Mouse (Mus musculus) left cerebral cortex, postnatal 36 days (tissue): Measurements from ENCODE around the gene Axl. TPM values are rescaled to one million over a fixed set of nuclear protein-coding genes. Genes with fewer than 3 reads are reported as not detected.

Experiments
- DNase-seq, 2 experiments: peaks; one replicate each; pipeline ENCODE4 v3.0.0; 2021 to 2022; ENCODE audit warnings: low spot score in 2 of 2, mixed read lengths in 1 of 2
- intact Hi-C: fragments of 180-260 bp; cut with DNase I; formaldehyde crosslinking; loops from one replicate; pipeline ENCODE4 v1.15.1; 2025
- total RNA-seq, 2 experiments: library from RNA; stranded (reverse); gene quantifications; 2 replicates each; pipeline ENCODE4 v1.2.3; 2021

Gene Axl
- total RNA-seq: 10 to 100 TPM; 40.2 to 41.7 TPM

DNA sequence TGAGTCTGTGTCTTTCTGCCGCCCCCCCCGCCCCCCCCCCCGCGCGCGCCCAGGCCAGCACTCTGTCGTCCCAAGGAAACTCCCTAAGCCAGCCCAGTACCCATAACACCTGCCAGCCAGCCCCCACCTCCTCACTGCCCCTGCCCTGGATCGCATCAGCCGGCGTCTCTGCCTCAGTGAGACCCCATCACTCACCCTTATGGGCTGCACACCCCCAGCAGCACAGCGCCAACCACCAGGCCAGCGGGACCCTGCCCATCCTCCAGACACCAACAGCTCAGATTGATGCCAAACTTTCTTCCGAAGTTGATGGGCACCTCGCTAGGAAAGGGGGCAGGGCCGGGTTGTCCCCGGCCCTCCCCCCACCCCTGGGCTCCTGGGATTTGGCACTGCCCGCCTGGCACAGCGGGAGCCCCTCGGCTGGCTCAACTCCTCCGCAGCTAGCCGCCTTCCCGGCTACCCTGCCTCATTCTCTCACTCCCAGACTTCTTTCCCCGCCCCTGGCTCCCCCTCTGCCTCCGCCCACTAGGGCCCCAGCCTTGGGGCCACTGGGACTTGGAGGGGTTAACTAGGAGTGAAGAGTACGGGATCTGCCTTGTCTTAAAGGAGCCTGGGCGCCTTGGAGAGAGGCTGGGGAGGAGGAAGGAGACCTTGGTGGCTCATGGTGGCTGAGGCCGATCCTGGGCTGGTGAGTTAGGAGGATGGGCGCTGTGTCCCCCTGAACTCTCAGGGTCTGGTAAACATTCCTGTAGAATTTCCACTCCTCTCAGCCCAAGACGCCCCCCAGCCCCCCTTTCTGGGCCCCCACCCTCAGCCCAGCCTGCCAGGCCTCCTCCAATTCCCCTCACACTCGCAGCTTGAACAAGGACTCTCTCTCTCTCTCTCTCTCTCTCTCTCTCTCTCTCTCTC, at the start of gene Axl:
Gene Axl, minus strand, starts transcription at position 486 of the 909 bp plus-strand sequence.
- intact Hi-C loops: no loop called here
- DNase-seq: peak; percentile 19 to 22

DNA sequence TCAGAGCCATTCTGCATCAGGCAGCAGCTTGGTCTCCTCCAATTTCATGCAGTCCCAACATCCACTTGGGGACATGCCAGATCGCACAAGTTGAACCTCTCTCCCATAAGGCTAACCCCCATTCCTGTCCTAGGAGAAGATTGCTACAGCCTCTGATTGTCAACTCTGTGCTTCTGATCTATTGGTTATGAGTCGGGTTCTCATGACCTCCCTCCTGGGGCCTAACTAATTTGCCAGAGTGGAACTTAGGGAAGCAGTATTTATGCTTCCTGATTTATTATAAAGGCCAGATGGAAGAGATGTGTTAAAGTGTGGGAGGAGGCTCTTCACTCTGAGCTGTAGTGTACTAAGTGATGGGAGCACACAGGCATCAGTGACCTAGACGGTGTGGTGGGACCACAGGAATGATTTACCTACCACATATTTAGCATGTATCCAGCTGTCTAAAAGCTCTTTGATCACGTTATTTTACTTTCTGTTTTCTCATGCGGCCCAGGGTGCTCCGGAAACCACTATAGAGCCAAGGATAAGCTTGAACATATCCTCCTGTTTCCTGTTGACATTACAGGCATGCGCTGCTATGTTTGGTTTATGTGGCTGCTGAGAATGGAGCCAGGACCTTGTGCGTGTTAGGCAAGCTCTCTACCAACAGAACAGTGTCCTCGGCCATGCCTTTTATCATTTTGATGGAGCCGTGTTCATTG, 46.8 kb upstream of the Axl start:
- intact Hi-C loops: no loop called here
- no peak for DNase-seq

DNA sequence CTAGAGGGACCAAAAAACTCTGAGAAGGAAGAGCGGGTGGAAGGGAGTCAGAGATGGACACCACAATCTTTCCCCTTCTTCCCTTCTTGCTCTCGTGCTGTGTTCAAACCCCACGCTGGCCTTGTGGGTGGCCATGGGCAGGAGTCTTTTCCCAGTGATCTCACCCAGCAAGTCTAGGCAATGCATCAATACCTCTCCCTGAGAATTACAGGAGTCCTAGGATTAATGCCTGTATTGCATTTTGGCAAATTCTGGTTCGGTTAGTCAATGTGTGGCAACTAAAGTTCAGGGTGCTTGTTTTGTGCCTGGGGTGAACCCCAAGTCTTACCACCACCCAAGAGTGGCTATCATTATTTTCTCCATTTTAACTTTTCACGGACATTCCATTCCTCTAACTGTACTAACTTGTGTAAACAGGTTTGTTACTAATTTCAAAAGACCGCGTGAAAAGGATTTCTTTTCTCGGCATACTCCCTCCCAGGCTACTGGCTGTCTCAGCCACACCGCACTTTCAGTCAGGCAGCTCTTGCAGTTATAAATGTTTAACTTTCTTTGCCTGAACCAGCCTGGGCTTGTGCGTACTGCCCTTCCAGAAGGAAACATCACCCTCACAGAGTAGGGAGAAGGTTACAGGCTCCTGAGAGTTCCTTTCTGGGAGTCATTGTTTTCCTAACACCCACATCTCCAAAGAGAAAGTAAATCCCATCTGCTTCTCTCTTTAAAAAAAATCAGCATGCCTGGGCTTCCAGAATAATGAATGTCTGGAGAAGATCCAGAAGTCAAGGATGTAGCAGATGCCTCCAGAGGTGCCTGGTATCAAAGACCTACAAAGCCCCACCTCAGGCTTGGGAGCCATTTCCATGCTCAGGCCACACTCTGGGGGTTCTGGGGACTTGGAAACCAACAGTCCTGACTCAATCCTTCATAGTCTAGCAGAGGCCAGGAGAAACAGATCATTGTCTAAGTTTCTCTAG, 43.3 kb upstream of the Axl start:
- no peak for DNase-seq
- intact Hi-C loops: no loop called here

DNA sequence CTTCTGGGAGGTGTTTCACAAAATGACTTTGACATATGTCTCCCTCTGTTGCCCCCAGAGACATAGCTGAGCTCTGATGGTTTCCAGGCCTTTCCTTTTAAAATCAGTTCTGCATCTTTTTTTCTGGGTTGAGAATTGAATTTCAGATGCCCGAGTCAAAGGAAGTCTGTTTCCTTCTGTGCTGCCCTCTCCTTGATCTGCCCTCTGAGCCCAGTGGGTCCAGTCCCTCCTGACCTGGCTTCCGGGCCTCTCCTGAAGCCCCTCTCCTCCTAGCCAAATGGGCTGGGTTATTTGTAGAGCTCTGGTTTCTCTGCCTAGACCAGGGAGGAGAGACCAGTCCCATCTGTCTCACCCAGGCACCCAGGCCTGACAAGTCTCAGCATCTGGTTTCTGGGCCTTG, 41.7 kb upstream of the Axl start:
- intact Hi-C loops: no loop called here
- no peak for DNase-seq

DNA sequence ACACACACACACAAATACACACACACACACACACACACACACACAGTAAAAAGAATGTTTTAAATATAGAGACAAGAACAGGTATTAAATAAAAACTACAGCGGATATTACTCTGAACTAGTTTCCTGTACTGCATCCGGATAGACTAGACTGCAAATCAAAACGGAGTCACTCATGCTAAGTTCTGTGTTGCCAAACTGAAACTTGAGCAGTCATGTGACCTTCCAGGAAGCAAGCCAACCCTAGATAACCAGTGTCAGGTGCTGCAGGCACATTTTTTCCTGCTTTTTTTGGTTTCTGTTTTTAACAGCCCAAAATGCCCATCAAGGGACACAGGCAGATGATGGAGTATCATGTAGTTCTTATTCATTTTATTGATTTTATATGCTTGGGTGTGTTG, 38.7 kb upstream of the Axl start:
- intact Hi-C loops: no loop called here
- no peak for DNase-seq

DNA sequence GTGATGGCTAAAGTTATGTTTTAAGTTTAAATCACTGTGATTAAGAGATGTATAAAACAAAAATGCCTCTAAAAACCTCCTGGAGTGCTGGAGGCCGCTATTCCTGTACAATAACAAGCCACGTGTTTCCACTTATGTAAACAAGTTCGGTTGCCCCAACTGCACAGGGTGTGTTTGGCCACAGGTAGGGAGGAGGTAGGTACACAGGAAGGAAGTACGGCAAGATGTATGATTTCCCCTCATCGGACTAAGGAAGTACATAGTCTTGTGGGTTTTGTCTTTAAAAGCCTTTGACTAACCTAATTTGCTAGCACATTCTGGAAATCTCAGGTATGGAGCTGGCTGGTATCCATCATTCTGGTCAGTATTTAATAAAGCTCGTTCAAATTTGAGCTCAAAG, 37.5 kb upstream of the Axl start:
- no peak for DNase-seq
- intact Hi-C loops: no loop called here

DNA sequence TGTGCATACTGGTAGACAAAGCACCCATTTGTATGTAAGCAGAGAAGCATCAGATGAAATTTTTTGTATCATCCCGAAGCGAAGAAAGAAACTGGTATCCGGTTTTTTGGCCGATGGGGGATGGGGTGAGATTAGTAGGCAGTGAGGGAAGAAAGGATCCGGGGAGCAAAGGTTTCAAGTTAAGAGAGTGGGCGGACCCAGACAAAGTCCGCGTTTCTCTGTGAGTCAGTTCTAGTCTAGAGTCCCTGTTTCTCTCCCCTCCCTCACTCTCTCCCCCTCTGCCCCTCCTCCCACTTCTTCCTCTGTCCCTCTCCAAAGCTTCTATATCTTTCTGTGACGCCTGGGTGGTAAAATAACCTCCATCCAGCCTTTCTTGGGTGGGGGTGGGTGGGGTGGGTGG, 36.5 kb upstream of the Axl start:
- intact Hi-C loops: no loop called here
- DNase-seq: no peak

DNA sequence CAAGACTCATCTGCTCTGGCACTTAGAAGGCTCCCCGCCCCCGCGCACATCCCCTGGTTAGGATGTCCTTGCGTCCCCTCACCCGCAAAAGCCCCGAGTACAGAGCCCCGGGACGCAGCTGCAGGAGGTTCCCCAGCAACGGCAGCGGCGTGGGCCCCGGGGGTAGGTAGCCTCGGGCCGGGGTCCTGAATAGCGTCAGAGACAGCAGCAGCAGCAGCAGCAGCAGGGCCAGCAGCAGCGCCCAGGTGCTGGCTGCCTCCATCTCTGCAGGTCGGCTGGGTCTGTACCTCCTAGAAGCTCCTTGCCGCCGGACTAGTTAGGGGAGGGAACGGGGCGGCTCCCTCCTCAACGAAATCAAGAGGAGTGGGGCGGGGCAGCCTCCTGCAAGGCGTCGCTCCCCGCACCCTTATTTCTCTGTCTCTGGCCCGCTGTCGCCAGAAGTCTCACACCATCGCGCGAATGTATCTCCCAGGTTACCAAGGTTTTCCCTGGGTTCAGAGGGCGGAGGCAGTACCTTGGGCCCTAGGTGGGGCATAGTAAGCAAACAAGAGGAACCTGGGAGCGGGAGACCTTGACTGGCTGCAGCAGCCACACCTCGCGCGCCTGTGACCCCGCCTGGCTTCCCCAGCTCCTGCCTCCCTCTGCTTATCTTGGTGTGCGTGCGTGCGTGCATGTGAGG, 27.9 kb upstream of the Axl start, which contains the start of gene Cyp2s1:
Gene Cyp2s1, minus strand, starts transcription at position 673 of the 679 bp plus-strand sequence.
- intact Hi-C loops: no loop called here
- peak in 1 of 2 experiments; percentile 14 for DNase-seq

DNA sequence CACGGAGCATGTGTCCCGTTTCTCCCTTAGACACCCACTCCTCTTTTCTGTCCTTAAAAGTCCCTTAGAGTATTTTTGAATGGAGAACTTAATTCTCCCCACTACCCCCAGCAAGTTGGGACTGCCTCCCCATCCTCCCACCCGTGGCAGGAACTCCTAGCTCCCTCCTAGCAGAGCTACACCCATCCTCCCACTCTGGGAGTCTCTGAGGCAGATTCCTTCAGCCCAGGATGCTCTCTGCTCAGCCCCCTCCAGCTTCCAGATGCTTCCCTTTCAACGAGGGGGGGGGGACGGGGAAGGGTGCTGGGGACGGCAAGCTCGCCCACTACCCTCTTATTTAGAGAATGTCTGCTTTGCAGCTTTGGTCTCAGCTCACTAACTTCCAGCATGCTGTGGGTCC, 27.1 kb upstream of the Axl start:
- intact Hi-C loops: no loop called here
- no peak for DNase-seq

DNA sequence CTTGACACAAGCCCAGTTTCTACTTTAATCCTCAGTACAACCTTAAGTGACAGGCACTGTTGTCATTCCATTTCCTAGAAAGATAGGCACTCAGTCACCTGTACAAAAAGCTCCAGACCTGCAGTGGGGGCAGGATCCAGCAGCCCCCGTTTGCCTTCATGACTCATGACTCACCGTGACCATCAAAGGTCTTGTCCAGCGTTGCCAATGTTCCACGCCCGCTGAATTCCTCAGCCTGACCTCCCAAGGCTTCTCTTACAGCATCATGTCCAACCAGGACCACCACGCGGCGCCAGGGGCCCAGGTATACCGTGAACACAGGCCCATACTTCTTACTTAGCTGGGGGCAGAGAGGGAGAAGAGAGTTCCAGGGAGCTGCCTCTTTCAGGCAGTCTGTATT, 26.2 kb upstream of the Axl start:
- intact Hi-C loops: no loop called here
- DNase-seq: no peak

DNA sequence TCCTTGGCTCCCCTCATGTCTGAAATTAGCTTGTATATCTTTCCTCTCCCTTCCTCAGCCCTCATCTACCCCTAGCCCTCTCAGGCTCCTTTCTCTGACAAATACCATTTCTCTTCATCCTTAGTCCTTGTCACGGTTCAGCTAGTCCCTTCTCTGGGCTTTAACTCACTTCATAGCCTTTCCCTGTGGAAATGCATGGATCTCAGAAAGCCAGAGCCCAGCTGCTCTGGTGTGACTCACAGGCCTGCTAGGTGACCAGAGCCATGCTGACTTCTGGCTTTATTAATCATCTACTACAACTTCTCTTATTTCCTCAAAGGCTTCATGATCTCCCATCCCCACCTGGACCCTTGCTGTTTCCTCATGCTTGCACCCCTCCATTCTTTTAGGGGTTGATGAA, 23.7 kb upstream of the Axl start:
- intact Hi-C loops: no loop called here

DNA sequence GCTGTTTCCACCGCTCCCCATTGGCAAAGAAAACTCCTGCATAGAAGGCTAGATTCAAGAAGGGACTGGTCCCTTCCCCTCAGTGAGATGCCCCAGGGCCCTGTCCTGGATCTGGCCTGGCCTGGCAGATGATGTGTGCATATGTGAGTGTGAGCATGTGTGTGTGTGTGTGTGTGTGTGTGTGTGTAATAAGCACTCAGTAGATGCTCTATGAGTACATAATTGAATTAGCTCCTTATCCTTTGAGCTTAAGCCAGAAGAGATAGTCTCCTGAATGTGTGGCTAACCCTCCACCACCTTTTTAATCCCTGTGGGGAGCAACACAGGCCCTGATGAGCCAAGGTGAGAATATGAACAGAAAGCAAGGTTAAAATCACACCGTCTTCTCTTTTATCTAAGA, 23.2 kb upstream of the Axl start:
- intact Hi-C loops: no loop called here
- no peak for DNase-seq

More for the DNA sequence above, 23.7 kb upstream of the Axl start:
- DNase-seq: no peak

DNA sequence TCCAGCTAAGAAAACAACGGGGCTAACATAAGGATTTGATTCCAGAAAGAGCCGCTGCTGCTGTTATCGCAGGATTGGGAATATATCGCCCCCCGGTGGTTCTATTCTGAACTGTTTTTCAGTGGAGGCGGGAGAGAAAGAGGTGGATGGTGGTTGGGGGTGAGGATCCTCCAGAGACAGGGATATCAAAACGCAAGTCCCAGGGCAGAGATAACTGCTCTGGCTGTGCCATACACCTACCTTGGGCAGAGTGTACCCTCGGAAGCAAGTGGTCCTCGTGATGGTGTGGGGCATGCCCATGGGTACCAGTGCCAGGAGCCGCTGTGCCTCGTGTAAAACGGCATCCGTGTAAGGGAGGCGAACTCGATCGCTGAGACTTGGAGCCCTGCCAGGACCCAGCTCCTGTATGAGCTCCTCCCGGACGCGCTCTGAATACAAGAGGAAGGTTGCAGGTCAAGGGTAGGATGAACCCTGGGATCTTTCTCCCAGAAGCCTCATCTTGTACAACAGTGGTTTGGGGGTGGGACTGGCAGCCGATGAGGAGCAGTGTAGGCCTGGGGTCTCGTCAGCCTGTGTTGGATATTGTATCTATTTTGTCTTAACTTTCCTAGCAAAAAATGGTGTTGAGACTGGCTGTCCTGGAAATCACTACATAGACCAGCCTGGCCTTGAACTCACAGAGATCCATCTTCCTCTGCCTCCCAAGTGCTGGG, 17.3 kb upstream of the Axl start:
- DNase-seq: peak; percentile 37 to 65
- intact Hi-C loops: loop anchor here (1.0 kb wide), 1 partner anchor 49 kb away; no protein-coding TSS in a partner anchor

DNA sequence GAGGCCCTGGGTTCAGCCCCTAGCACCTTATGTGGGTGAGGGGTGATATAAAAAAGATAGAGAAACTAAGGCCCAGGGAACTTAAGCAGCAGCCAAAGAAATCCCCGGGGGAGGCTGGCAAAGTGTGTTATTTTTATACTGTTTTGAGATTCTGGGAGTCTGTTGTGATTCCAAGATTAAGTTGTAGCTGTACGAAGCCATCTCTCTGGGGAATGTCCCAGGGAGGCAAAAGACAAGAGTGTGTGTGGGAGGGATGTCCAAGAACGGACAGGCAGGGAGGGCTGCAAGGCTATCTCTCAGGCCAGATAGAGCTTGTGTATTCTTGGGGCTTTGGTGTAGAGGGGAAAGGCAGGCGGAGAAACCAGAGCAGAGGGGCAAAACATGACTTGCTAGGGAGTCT, 16.3 kb upstream of the Axl start:
- no peak for DNase-seq
- intact Hi-C loops: loop anchor here (1.0 kb wide), 1 partner anchor 48 kb away; no protein-coding TSS in a partner anchor

DNA sequence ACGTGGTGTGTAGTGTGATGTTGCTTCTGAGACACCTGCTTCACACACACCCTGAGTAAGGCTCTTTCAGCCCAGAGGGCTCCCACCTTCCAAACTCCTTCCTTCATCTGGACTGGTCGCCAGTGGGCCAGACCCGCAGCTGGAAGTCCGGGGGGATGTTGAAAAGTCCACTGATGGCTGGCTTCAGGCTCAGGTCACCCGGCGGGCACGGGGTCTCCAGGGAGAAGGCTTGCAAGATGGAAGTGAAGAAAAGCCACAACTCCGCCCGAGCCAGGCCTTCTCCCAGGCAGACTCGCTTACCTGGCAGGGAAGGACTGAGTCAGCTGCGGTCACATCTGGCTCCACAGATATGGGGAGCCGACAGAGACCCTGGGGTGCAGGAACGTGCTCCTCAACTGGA, 15.0 kb upstream of the Axl start:
- no peak for DNase-seq
- intact Hi-C loops: no loop called here

DNA sequence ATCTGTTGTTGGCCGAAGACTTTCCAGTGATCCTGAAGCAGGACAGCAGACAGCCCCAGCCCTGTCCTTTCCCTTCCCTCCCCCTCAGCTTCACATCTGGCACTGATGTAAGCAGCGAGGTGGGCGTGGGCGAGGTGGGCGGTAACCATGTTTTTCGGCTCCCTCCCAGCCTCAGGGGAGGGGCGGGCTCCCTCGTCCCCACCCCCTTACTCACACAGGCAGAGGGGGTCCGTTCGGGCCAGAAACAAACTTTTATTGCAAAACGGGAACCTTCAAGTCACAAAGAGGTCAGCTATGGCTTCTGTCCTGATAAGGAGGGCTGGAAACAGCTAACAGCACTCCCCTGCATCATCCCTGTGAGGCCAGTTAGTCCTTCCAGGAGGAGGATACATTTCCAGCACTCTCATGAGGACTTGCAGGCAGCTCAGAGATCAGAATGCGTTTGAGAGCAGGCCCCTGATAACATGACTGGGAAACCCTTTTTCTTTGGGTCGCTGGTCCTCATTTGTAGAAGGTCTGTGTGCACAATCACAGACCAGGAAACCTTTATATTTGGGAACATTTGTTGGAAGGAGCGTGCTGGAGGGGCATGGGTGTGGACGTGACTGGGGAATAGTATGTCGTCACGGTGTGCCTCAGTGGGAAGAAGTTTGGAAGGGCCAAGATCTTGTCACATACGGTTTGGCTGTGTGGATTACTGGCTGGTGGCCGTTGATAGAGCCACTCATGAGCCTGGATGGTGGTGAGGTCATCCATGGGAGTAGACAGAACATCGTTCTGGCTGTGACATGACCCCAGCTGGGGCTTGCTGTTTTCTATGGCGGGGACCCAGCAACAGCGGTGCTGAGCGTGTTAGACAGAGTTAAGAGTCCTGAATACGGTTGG, 14.0 kb upstream of the Axl start:
- no peak for DNase-seq
- intact Hi-C loops: no loop called here

DNA sequence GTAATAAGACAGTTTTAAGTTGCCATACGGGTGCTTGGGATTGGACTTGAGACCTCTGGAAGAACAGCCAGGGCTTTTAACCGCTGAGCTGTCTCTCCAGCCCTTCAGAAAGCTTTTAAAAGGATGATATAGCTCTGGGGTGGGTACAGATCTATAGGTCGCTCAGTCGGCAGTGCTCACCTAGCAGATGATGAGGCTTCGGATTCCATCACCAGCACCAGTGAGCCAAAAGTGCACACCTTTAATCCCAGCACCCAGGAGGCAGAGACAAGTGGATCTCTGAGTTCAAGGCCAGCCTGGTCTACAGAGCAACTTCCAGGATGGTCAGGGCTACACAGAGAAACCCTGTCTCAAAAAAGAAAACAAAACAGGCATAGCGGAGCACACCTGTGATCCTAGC, 12.5 kb upstream of the Axl start:
- intact Hi-C loops: no loop called here
- no peak for DNase-seq

DNA sequence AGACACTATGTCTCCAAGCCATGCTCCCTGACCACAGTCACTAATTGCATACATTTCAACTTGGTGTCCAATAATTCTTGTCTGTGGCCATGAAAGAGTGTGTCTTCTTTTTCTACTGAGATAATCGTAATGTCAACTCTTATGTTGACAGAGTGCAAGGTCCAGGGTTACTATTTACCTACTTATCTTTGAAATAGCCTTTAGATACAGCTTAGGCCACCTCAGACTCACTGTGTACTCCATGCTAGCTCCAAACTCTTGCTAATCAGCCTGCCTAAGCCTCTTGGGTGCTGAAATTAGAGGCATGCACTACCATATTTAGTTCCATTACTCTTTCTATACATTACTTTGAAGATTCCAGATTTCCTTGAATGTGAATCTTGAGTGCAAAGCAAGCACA, 10.9 kb upstream of the Axl start:
- intact Hi-C loops: no loop called here

More for the DNA sequence above, 10.9 kb upstream of the Axl start:
- no peak for DNase-seq
